Mouse (Mus musculus): ENCODE measurements around the gene Clk4.
A peak's percentile ranks its signal among the peaks of the same experiment; 100 is the strongest.

The Clk4 gene

DNA sequence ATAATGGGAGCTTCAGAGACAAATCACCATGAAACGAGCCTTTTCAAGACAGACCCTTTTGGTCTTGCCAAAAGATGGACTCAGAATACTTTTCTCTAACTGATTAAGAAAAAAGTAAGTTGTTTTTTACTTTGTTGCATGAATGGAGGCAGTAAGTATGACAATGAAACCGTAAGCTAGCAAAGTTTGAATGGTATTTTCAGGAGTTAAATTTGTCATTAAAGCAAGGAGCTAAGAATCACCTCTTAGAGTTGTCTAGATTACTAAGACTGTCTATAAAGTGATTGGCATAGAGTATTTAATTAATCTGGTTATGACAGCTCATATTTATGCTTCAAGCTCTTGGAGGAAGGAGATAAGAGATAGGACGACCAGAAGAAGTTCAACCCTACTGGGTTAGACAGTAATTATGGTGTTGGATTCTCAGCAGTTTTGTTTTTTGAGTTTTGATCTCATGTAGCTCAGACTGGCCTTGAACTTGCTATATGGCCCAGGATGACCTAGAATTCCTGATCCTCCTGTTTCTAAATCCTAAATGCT is at the start of gene Clk4:
Gene Clk4, plus strand, starts transcription at position 51 of the 540 bp plus-strand sequence.
- no peak for DNase-seq (ENCODE audit: low spot score in 2 of 2)

DNA sequence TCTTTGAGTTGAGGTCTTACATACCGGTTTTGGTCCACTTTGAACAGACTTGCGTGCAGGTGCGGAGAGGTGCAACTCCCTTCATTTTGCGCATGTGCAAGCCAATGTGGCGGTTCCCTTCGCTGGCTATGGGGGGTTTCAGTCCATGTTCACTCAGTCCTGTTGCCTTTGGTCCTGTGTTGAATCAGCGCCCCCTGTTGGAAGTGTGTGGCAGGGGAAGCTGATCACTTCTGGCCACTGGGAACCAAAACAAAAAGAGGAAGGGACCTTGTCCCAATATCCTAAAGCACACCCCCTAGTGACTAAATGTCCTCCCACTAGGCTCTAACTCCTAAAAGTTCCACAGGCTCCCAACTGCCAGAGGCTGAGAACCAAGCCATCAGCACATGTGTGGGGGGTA is 47.5 kb upstream of the Clk4 start:
- DNase-seq (ENCODE audit: low spot score in 2 of 2) = no peak

DNA sequence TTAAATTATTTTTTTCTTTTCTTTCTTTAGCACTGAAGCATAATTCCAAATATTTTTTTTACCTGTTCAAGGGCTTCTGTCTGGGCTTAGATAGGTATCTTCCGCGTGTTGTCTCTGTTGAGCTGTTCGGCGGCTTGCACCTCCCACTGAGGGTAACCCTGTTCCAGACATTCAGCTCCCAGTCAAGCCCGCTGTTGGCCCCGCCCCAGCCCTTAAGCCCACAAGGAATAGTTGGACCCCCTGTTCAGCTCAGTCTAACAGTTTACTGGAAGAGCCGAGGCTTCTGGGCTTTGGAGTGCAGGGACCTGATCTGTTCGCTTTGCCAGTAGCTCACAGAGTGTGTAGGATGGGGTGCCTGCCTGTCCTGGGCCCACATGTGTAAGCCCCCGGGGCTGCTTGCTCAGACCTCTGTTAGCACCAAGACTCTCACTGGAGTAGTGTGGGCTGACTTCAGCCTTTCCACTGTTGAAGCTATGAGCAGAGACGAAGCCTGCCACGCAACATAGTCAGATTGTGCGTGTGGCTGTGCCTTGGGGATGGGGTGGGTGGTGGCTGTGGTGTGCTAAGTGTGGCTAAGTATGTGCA is 42.0 kb upstream of the Clk4 start:
- DNase-seq (ENCODE audit: low spot score in 2 of 2) = no peak

GRCm38 (mm10) chr11:51220308-51220707 is 41.2 kb upstream of the Clk4 start, which contains the start of gene Gm12569:
Gene Gm12569, plus strand, starts transcription at chr11:51220473.
- no peak for DNase-seq (ENCODE audit: low spot score in 2 of 2)

DNA sequence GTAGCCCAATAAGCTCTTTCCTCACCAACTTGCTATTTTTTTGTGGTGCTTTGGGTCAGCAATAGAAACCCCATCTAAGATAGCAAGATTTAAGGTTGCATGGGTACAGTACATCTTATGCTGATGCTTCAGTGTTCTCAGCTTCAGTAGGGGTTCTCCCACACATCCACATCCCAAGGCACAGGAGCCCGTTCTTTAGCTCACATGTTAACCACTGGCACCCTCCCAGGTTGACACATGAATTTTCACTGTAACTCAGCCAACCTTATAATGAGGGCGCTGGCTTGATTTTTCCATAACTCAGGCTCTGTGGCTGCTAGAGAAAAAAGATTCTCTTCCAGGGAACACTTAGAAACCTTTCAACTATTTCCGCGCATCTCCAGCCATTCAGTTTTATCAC is 34.4 kb upstream of the Clk4 start:
- DNase-seq (ENCODE audit: low spot score in 2 of 2) = peak; percentile 7 to 47

DNA sequence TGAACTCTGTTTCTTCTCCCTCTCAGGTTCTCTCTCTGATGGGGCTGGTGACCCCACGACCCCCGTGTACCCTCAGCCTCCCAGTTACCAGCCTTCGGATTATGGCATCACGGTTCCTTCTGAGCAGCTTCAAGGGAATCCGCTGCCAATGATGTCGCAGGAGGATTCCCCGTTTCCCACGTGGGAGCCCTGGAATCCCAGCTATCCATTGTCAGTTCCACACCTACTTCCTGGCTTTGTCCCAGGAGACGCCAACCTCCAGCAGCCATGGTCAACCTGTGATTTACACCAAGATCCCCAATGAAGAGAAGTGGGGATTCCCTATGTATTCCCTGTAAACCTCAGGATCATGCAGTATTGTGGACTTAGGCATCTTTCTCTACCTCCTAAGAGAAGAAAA is 26.9 kb upstream of the Clk4 start:
- DNase-seq (ENCODE audit: low spot score in 2 of 2) = no peak

- DNase-seq (ENCODE audit: low spot score in 2 of 2) = no peak
Measured at GRCm38 (mm10) chr11:51242897-51243296, 18.6 kb upstream of the Clk4 start.

DNA sequence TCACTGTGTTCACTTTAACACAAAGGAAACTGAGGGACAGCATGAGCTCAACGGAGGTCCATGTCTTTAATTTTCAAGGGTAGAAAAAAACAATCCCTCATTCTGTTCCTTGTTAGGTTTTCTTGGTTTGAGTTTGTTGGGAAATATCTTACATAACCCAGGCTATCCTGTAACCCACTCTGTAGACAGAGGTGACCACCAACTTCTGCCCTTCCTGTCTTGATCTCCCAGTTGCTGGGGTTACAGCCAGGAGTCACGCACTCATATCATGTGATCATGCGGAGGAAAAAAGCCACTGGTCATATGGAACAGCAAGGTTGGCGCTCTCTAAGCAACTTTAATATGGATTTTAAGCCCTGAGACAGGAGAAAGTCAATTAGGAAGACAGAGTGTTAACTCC is 4.5 kb upstream of the Clk4 start:
- no peak for DNase-seq (ENCODE audit: low spot score in 2 of 2)

DNA sequence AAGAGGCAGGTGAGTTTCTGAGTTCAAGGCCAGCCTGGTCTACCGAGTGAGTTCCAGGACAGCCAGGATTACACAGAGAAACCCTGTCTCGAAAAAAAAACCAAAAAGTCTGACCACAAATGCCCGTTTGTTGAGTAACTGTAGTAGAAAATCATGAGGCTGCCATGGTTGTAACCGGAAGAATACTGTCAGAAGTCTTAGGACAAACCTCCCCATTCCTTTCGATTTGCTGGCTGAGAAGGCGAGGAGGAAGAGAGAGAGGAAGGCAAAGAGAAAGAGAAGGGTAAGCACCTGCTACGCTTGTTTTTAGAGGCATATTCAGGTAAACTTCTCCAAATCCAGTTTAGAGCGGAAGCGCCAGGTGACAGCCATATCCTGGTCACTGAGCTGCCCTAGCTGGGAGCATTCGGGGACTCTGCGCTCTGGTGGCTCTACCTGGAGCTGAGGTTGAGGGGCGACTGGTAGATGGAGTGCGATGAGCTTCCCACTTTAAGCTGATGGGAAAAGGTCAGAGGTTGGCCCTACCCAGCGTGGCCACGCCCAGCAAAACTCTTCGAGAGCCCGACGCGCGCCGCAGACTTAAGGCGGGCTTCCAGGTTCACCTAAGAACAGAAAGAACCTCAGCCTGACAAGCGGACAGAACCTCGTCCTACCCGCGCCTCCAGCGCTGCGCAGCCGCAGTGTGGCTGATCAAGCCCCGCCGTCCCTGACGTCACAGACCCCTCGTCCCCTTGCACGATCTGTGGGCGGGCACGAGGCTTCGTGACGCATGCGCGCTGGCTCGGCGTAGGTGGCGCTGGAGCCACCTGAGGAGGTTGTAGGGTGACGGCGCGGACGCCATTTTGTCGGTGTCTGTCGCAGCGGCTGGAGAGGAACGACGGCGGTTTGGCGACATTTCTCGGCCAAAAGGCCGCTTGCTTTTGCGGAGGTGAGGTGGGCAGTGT is 1.1 kb downstream of the Clk4 start, which contains the start of gene BC049762:
Gene BC049762, minus strand, starts transcription at position 705 of the 944 bp plus-strand sequence.
- peak; percentile 96 to 99 for DNase-seq (ENCODE audit: low spot score in 2 of 2)

DNA sequence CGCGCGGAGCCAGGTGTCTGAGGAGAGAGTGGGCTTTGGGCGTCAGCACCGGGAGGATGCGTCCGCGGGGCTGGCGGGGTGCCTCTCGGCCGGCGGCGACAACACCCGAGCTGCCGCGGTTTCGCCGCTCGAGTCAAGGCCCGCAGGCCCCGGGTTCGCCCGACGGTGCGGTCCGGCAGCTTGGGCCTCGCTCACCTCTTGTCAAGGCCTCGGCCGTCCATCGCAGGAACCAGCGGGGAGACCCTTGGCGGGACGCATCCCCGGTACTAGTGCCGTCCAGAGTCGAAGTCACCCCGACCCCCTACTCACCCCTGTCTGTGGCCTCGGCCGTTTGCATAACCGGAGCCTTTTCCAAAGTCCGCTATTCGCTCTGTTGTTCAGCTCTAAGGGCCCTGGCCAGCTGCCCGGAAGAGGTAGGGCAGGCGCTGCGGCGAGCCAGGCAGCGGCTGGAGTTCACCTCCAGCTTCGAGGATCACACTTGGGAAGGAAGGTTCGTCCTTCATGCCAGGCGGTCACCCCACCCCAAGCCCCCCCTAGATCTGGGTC is 1.8 kb downstream of the Clk4 start:
- no peak for DNase-seq (ENCODE audit: low spot score in 2 of 2)

GRCm38 (mm10) chr11:51264352-51264751 is 2.8 kb downstream of the Clk4 start:
- DNase-seq (ENCODE audit: low spot score in 2 of 2) = no peak

DNA sequence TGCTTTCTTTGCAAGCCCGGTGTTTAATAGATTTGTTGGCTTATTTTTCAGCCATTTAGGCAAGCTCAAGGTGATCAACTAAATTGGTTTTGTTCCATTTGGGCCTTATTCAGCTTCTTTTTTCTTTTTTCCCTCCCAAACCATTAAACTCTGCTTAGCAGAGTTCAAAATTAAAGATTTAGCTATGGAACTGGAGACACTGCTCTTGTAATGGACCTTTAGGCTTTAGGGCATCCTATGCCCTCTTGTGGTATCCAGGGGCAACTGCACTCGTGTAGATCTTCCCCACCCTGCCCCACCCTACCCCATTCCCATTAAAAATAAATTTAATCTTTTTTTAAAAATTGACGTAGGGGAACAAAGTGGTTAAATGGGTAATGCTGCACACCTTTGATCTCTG is 3.8 kb downstream of the Clk4 start:
- no peak for DNase-seq (ENCODE audit: low spot score in 2 of 2)

GRCm38 (mm10) chr11:51274418-51274817 is 12.9 kb downstream of the Clk4 start:
- DNase-seq (ENCODE audit: low spot score in 2 of 2) = no peak

- peak in 1 of 2 experiments; percentile 62 for DNase-seq (ENCODE audit: low spot score in 2 of 2)
Measured at GRCm38 (mm10) chr11:51289564-51290041, 28.1 kb downstream of the Clk4 start, which contains the start of gene Col23a1. Gene Col23a1, plus strand, starts transcription at chr11:51289920.

GRCm38 (mm10) chr11:51290066-51290955 is 28.8 kb downstream of the Clk4 start:
- peak in 1 of 2 experiments; percentile 45 for DNase-seq (ENCODE audit: low spot score in 2 of 2)

GRCm38 (mm10) chr11:51293956-51294530 is 32.5 kb downstream of the Clk4 start:
- no peak for DNase-seq (ENCODE audit: low spot score in 2 of 2)

GRCm38 (mm10) chr11:51295742-51296141 is 34.2 kb downstream of the Clk4 start:
- DNase-seq (ENCODE audit: low spot score in 2 of 2) = no peak

DNA sequence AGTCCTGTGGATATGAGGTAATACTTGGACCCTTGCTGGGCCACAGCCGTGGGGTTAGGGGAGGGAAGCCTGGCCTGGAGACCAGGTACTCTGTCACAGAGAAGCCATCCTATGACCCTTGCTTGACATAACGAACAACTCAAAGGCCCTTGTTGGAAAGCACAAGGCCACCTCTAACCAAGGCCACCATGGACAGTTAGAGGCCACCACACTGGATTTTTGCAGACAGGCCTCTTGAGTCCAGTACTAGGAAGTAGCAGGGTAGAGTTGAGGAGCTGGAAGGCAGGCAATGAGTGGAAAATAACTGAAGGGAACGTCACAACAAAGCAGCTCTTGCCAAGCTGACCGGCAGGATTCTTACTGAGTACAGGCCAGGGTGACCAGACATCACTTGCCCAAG is 37.2 kb downstream of the Clk4 start:
- DNase-seq (ENCODE audit: low spot score in 2 of 2) = no peak

- no peak for DNase-seq (ENCODE audit: low spot score in 2 of 2)
Measured at GRCm38 (mm10) chr11:51302396-51302795, 40.9 kb downstream of the Clk4 start.

GRCm38 (mm10) chr11:51303981-51304553 is 42.5 kb downstream of the Clk4 start:
- DNase-seq (ENCODE audit: low spot score in 2 of 2) = no peak

All from frontal cortex, postnatal 10 days (tissue).